In the genomic region with DNA sequence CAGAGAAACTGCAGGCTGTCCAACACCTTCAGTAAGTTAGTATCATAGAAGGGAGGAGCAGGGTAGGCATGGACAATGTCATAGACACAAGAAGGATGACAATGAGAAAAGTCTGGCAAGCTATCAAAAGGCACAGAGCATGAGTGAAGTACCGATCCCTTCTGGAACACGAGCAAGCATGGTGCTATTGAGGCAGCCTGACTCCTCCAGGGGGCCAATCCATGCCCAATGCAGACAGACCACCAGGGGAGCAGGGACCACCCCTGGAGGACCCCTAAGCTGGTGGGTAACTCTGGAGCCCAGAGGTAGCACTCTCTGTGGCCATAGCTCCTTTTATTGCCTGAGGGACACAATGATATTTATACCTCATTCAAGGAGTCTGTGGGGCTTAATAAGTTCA, we compare ENCODE assay signal across 21 mouse cellular contexts. TPM values are rescaled to one million over a fixed set of nuclear protein-coding genes. Genes with fewer than 3 reads are reported as not detected.
DNase-seq lines count a peak whose midpoint lies in the region; ATAC-seq lines count a peak whose summit lies in the region.
"Had no signal": no experiment of that assay in that cellular context is flagged by ENCODE, and none has a peak within 500 bp of the region (broad histone marks: within the 10 kb centered on the region; RNA-seq: fewer than 3 reads in every experiment).

No protein-coding gene starts in this region.

- H3K27ac ChIP-seq in intestine, embryonic 15.5 days: 0 out of 2 replicates have a peak overlapping the region, but pooled peaks have one; percentile 38
- H3K27ac ChIP-seq in intestine, embryonic 16.5 days (ENCODE audit: low read length): no peak overlapping the region
- H3K27ac ChIP-seq in lung, embryonic 15.5 days: peak overlapping the region; percentile 79
- H3K27ac ChIP-seq in limb, embryonic 13.5 days: peak overlapping the region; percentile 44; the same call in 1 of the 2 replicates
- peak overlapping the region; percentile 12; the same call in 1 of the 2 replicates for H3K27ac ChIP-seq in stomach, embryonic 15.5 days
- H3K27ac ChIP-seq: gastrocnemius, adult 2 months; hindbrain, embryonic 13.5 days; left cerebral cortex, adult 2 months had no signal

- no peaks in the 10 kb centered on the region for H3K36me3 ChIP-seq in intestine, embryonic 15.5 days
- no peaks in the 10 kb centered on the region for H3K36me3 ChIP-seq in intestine, embryonic 16.5 days (ENCODE audit: control insufficient read depth, insufficient read depth, low read length)
- no peaks in the 10 kb centered on the region for H3K36me3 ChIP-seq in lung, embryonic 15.5 days
- no peaks in the 10 kb centered on the region for H3K36me3 ChIP-seq in limb, embryonic 13.5 days
- no peaks in the 10 kb centered on the region for H3K36me3 ChIP-seq in stomach, embryonic 15.5 days
- H3K36me3 ChIP-seq: heart, embryonic 12.5 days; hindbrain, embryonic 13.5 days had no signal

- H3K27me3 ChIP-seq in intestine, embryonic 15.5 days (replicated peaks): no peaks in the 10 kb centered on the region
- H3K27me3 ChIP-seq in intestine, embryonic 16.5 days (replicated peaks; ENCODE audit: control insufficient read depth, insufficient read depth, low read length): no peaks in the 10 kb centered on the region
- no peaks in the 10 kb centered on the region for H3K27me3 ChIP-seq in lung, embryonic 15.5 days
- H3K27me3 ChIP-seq in limb, embryonic 13.5 days: peaks cover 11% of the 10 kb centered on the region
- H3K27me3 ChIP-seq in stomach, embryonic 15.5 days (replicated peaks): no peaks in the 10 kb centered on the region
- H3K27me3 ChIP-seq: CH12.LX; heart, embryonic 12.5 days; hindbrain, embryonic 13.5 days had no signal

- ATAC-seq in intestine, embryonic 15.5 days: no peak
- ATAC-seq in intestine, embryonic 16.5 days: no peak
- ATAC-seq in lung, embryonic 15.5 days (ENCODE audit: borderline replicate concordance, extremely low read depth, low FRiP score, low TSS enrichment): peak; percentile 57
- ATAC-seq in limb, embryonic 13.5 days (ENCODE audit: low FRiP score, low read depth): peak; percentile 30; the same call in 1 of the 2 replicates
- no peak for ATAC-seq in stomach, embryonic 15.5 days (ENCODE audit: insufficient read depth, low FRiP score, low read depth)
- ATAC-seq: inflammation-experienced regulatory T-cells, adult 6 months had no signal

- H3K9ac ChIP-seq in intestine, embryonic 15.5 days: no peak overlapping the region
- no peak overlapping the region for H3K9ac ChIP-seq in intestine, embryonic 16.5 days (ENCODE audit: low read depth, low read length)
- H3K9ac ChIP-seq in lung, embryonic 15.5 days: no peak overlapping the region
- H3K9ac ChIP-seq in limb, embryonic 13.5 days: no peak overlapping the region
- no peak overlapping the region for H3K9ac ChIP-seq in stomach, embryonic 15.5 days
- H3K9ac ChIP-seq: heart, embryonic 12.5 days; hindbrain, embryonic 13.5 days had no signal

- no peak overlapping the region for H3K4me3 ChIP-seq in intestine, embryonic 15.5 days (replicated peaks)
- H3K4me3 ChIP-seq in intestine, embryonic 16.5 days (ENCODE audit: low read length): no peak overlapping the region
- H3K4me3 ChIP-seq in lung, embryonic 15.5 days: no peak overlapping the region
- H3K4me3 ChIP-seq in limb, embryonic 13.5 days: no peak overlapping the region
- H3K4me3 ChIP-seq in stomach, embryonic 15.5 days (replicated peaks): no peak overlapping the region
- H3K4me3 ChIP-seq: gastrocnemius, adult 2 months; heart, embryonic 12.5 days; hindbrain, embryonic 13.5 days; left cerebral cortex, adult 2 months had no signal

- peaks cover 14% of the 10 kb centered on the region for H3K4me1 ChIP-seq in intestine, embryonic 15.5 days (replicated peaks)
- H3K4me1 ChIP-seq in intestine, embryonic 16.5 days (ENCODE audit: control insufficient read depth, insufficient read depth, low read length): peaks cover 6% of the 10 kb centered on the region; the same call in 1 of the 2 replicates
- peaks cover 59% of the 10 kb centered on the region for H3K4me1 ChIP-seq in lung, embryonic 15.5 days
- peaks cover 69% of the 10 kb centered on the region for H3K4me1 ChIP-seq in limb, embryonic 13.5 days
- H3K4me1 ChIP-seq in stomach, embryonic 15.5 days: peaks cover 6% of the 10 kb centered on the region; the same call in 1 of the 2 replicates

- H3K4me2 ChIP-seq in intestine, embryonic 15.5 days (replicated peaks): no peak overlapping the region
- no peak overlapping the region for H3K4me2 ChIP-seq in intestine, embryonic 16.5 days (ENCODE audit: low read depth, low read length)
- H3K4me2 ChIP-seq in lung, embryonic 15.5 days: no peak overlapping the region
- no peak overlapping the region for H3K4me2 ChIP-seq in limb, embryonic 13.5 days (replicated peaks)
- no peak overlapping the region for H3K4me2 ChIP-seq in stomach, embryonic 15.5 days
- H3K4me2 ChIP-seq: heart, embryonic 12.5 days; hindbrain, embryonic 13.5 days; midbrain, embryonic 11.5 days had no signal

- H3K9me3 ChIP-seq in intestine, embryonic 15.5 days: no peaks in the 10 kb centered on the region
- H3K9me3 ChIP-seq in intestine, embryonic 16.5 days (ENCODE audit: control insufficient read depth, low read length): no peaks in the 10 kb centered on the region
- H3K9me3 ChIP-seq in lung, embryonic 15.5 days: no peaks in the 10 kb centered on the region
- no peaks in the 10 kb centered on the region for H3K9me3 ChIP-seq in limb, embryonic 13.5 days
- no peaks in the 10 kb centered on the region for H3K9me3 ChIP-seq in stomach, embryonic 15.5 days
- H3K9me3 ChIP-seq: heart, embryonic 12.5 days; hindbrain, embryonic 13.5 days had no signal

- no peak for DNase-seq in lung, postnatal 25 days (ENCODE audit: low spot score)
- no peak for DNase-seq in c-Kit-positive CD71-positive TER-119-positive erythroid progenitor cells, embryonic 14.5 days (ENCODE audit: low spot score)
- DNase-seq: cerebellum, adult 2 months; cerebellum, postnatal 36 days; gastrocnemius, adult 2 months; heart, postnatal 14 days; kidney, postnatal 36 days; retina, postnatal 1 day; thymus, adult 18-20 months; thymus, postnatal 4 days had no signal

- 59% methylated on average over 2 of the region's 2 CpGs for WGBS in intestine, embryonic 15.5 days
- 39% methylated on average over 2 of the region's 2 CpGs for WGBS in intestine, embryonic 16.5 days
- WGBS in lung, embryonic 15.5 days: 47% methylated on average over 2 of the region's 2 CpGs
- WGBS in limb, embryonic 13.5 days: 23% methylated on average over 2 of the region's 2 CpGs
- 38% methylated on average over 2 of the region's 2 CpGs for WGBS in stomach, embryonic 15.5 days

RNA-seq across cellular contexts. Expression of a gene that starts 20.1 kb away (rescaled TPM):
- 7.5 and 8.4 TPM in 2 replicates for polyA plus RNA-seq in intestine, embryonic 15.5 days (2015; fragmentation: Nextera tagmentation; extraction: Ambion mirVana)
- 4.0 and 5.2 TPM in 2 replicates for polyA plus RNA-seq in intestine, embryonic 16.5 days (2015; fragmentation: Nextera tagmentation; extraction: Ambion mirVana)
- polyA plus RNA-seq in lung, embryonic 15.5 days (2015; fragmentation: Nextera tagmentation; extraction: Ambion mirVana): 3.2 and 3.4 TPM in 2 replicates
- polyA plus RNA-seq in limb, embryonic 13.5 days (2015; fragmentation: Nextera tagmentation; extraction: Ambion mirVana): 6.6 and 7.5 TPM in 2 replicates
- 6.5 and 32.9 TPM in 2 replicates for polyA plus RNA-seq in stomach, embryonic 15.5 days (2015; fragmentation: Nextera tagmentation; extraction: Ambion mirVana)

Comparison
In these comparisons a context has a peak if more than half of its experiments do, and no peak if none do; other contexts are left out.
1. ATAC-seq: peak in lung, embryonic 15.5 days (single experiment) and limb, embryonic 13.5 days (single experiment); none in intestine, embryonic 15.5 days (single experiment), intestine, embryonic 16.5 days (single experiment) and stomach, embryonic 15.5 days (single experiment).